Comparison of ENCODE assay signal across 17 mouse cellular contexts in genomic region chr13:48864673-48865356, GRCm38 (mm10). TPM values are rescaled to one million over a fixed set of nuclear protein-coding genes. Genes with fewer than 3 reads are reported as not detected.
DNase-seq lines count a peak whose midpoint lies in the region; ATAC-seq lines count a peak whose summit lies in the region.
"Had no signal": no experiment of that assay in that cellular context is flagged by ENCODE, and none has a peak within 500 bp of the region (broad histone marks: within the 10 kb centered on the region; RNA-seq: fewer than 3 reads in every experiment).

No protein-coding gene starts in this region.

- 0 out of 2 replicates have a peak overlapping the region, but pooled peaks have one; percentile 3 for H3K9ac ChIP-seq in liver, embryonic 13.5 days
- H3K9ac ChIP-seq: hindbrain, embryonic 15.5 days; liver, embryonic 14.5 days had no signal

- ATAC-seq in liver, embryonic 13.5 days (ENCODE audit: low read depth) = no peak
- ATAC-seq: Patski had no signal

- H3K27me3 ChIP-seq in liver, embryonic 13.5 days = no peaks in the 10 kb centered on the region
- H3K27me3 ChIP-seq: hindbrain, embryonic 15.5 days; Patski had no signal

- H3K4me3 ChIP-seq in liver, embryonic 13.5 days (replicated peaks) = no peak overlapping the region
- H3K4me3 ChIP-seq: hindbrain, embryonic 15.5 days; left cerebral cortex, adult 2 months had no signal

- DNase-seq in cerebellum, adult 11-12 months = peak; percentile 75
- no peak for DNase-seq in cerebellum, postnatal 4 days (ENCODE audit: low spot score in 2 of 2)
- no peak for DNase-seq in liver, embryonic 13.5 days
- DNase-seq in liver = no peak
- peak; percentile 79 for DNase-seq in cerebellum, adult 9-10 months
- DNase-seq in thymus, postnatal 25 days = peak; percentile 63
- DNase-seq in left cerebral cortex, adult 11 months (ENCODE audit: low spot score) = no peak
- no peak for DNase-seq in adrenal gland, postnatal 36 days
- DNase-seq: adrenal gland, adult 2 months; gastrocnemius, postnatal 36 days; kidney, adult 2 months; lung, postnatal 36 days; right cerebral cortex, adult 18-20 months had no signal

- H3K4me2 ChIP-seq in liver, embryonic 13.5 days = no peak overlapping the region
- H3K4me2 ChIP-seq: hindbrain, embryonic 15.5 days had no signal

- no peaks in the 10 kb centered on the region for H3K36me3 ChIP-seq in liver, embryonic 13.5 days
- H3K36me3 ChIP-seq: hindbrain, embryonic 15.5 days had no signal

- no peak overlapping the region for H3K27ac ChIP-seq in liver, embryonic 13.5 days
- H3K27ac ChIP-seq: hindbrain, embryonic 15.5 days; left cerebral cortex, adult 2 months; liver, embryonic 14.5 days had no signal

- no peaks in the 10 kb centered on the region for H3K9me3 ChIP-seq in liver, embryonic 13.5 days (replicated peaks)
- H3K9me3 ChIP-seq: hindbrain, embryonic 15.5 days had no signal

- 62% methylated on average over 12 of the region's 12 CpGs for WGBS in liver, embryonic 13.5 days (ENCODE audit: insufficient replicate concordance)

- peaks cover 73% of the 10 kb centered on the region for H3K4me1 ChIP-seq in liver, embryonic 13.5 days (replicated peaks)

RNA-seq across cellular contexts. Expression of gene Phf2, which starts 6.1 kb away (rescaled TPM):
- polyA plus RNA-seq in liver, embryonic 13.5 days (2015; fragmentation: Nextera tagmentation; extraction: Ambion mirVana) = 2.0 and 2.2 TPM in 2 replicates
- 10 to 100 TPM; 40.7 to 46.4 TPM for total RNA-seq in adrenal gland, postnatal 36 days (2021)

Comparison
In these comparisons a context has a peak if more than half of its experiments do, and no peak if none do; other contexts are left out.
1. DNase-seq: peak in cerebellum, adult 11-12 months (single experiment), cerebellum, adult 9-10 months (single experiment) and thymus, postnatal 25 days (single experiment); none in cerebellum, postnatal 4 days (0 of 2), liver, embryonic 13.5 days (single experiment), liver (single experiment), left cerebral cortex, adult 11 months (single experiment) and adrenal gland, postnatal 36 days (0 of 2).